Mouse (Mus musculus) kidney, postnatal 4 days (tissue): ENCODE results near the gene Pabpc1l.
A peak's percentile ranks its signal among the peaks of the same experiment; 100 is the strongest.

ENCODE experiments used
- DNase-seq, 2 experiments: peaks; one replicate each; pipeline ENCODE4 v3.0.0; 2021; ENCODE audit warnings: mixed read lengths in 2 of 2

The Pabpc1l gene

GRCm38 (mm10) chr2:164025150-164025549, at the start of gene Pabpc1l:
Pabpc1l (plus strand) TSS chr2:164025450.
- no peak for DNase-seq

GRCm38 (mm10) chr2:163976448-163976847, 48.8 kb upstream of the Pabpc1l start:
- no peak for DNase-seq

GRCm38 (mm10) chr2:163987233-163987632, 38.0 kb upstream of the Pabpc1l start:
- DNase-seq: no peak

GRCm38 (mm10) chr2:163992871-163993270, 32.4 kb upstream of the Pabpc1l start:
- no peak for DNase-seq

GRCm38 (mm10) chr2:163994654-163994976, 30.6 kb upstream of the Pabpc1l start, which contains the start of gene Ywhab:
Ywhab (plus strand) TSS chr2:163994960.
- peak in 1 of 2 experiments; percentile 94 for DNase-seq

GRCm38 (mm10) chr2:163994977-163995862, 30.0 kb upstream of the Pabpc1l start:
- peak; percentile 70 to 97 for DNase-seq

GRCm38 (mm10) chr2:163996275-163996674, 29.0 kb upstream of the Pabpc1l start:
- DNase-seq: no peak

- no peak for DNase-seq
These were observed 28.4 kb upstream of the Pabpc1l start for GRCm38 (mm10) chr2:163996899-163997298.

- DNase-seq: no peak
These were observed 26.3 kb upstream of the Pabpc1l start for GRCm38 (mm10) chr2:163998981-163999380.

- no peak for DNase-seq
These were observed 22.6 kb upstream of the Pabpc1l start for GRCm38 (mm10) chr2:164002637-164003036.

- no peak for DNase-seq
These were observed 20.7 kb upstream of the Pabpc1l start for GRCm38 (mm10) chr2:164004503-164004902.

- peak; percentile 32 to 60 for DNase-seq
These were observed 18.3 kb upstream of the Pabpc1l start for GRCm38 (mm10) chr2:164006932-164007331.

- no peak for DNase-seq
These were observed 17.7 kb upstream of the Pabpc1l start for GRCm38 (mm10) chr2:164007547-164007946.

- no peak for DNase-seq
These were observed 17.2 kb upstream of the Pabpc1l start for GRCm38 (mm10) chr2:164007987-164008545.

- peak in 1 of 2 experiments; percentile 18 for DNase-seq
These were observed 16.0 kb upstream of the Pabpc1l start for GRCm38 (mm10) chr2:164009227-164009626.

GRCm38 (mm10) chr2:164010496-164010895, 14.8 kb upstream of the Pabpc1l start:
- no peak for DNase-seq

GRCm38 (mm10) chr2:164010944-164011343, 14.3 kb upstream of the Pabpc1l start:
- no peak for DNase-seq

GRCm38 (mm10) chr2:164015304-164015703, 9.9 kb upstream of the Pabpc1l start:
- DNase-seq: no peak

GRCm38 (mm10) chr2:164018910-164019309, 6.3 kb upstream of the Pabpc1l start:
- no peak for DNase-seq

GRCm38 (mm10) chr2:164019943-164020342, 5.3 kb upstream of the Pabpc1l start:
- DNase-seq: no peak

GRCm38 (mm10) chr2:164022104-164022503, 3.1 kb upstream of the Pabpc1l start:
- DNase-seq: no peak

GRCm38 (mm10) chr2:164031147-164031546, 5.9 kb downstream of the Pabpc1l start:
- DNase-seq: no peak

GRCm38 (mm10) chr2:164032973-164033372, 7.7 kb downstream of the Pabpc1l start:
- DNase-seq: no peak

GRCm38 (mm10) chr2:164036520-164037019, 11.3 kb downstream of the Pabpc1l start:
- DNase-seq: peak in 1 of 2 experiments; percentile 29
